Mouse (Mus musculus) thymus, postnatal 36 days (tissue): ENCODE data around the gene Flot1.

Source experiments
- DNase-seq, 2 experiments: peaks; one replicate each; pipeline ENCODE4 v3.0.0; 2022; ENCODE audit warnings: mixed read lengths in 2 of 2

Gene Flot1

GRCm38 (mm10) chr17:35822964-35823937, at the start of gene Flot1:
Gene Flot1 (plus strand): TSS chr17:35823230.
- DNase-seq = peak; percentile 77 to 82

- no peak for DNase-seq
Observed at GRCm38 (mm10) chr17:35776811-35777609, 46.0 kb upstream of the Flot1 start.

GRCm38 (mm10) chr17:35778965-35779364, 44.1 kb upstream of the Flot1 start:
- DNase-seq = no peak

GRCm38 (mm10) chr17:35779466-35780205, 43.4 kb upstream of the Flot1 start:
- no peak for DNase-seq

GRCm38 (mm10) chr17:35780362-35780761, 42.7 kb upstream of the Flot1 start:
- no peak for DNase-seq

GRCm38 (mm10) chr17:35782398-35782797, 40.6 kb upstream of the Flot1 start:
- DNase-seq = peak; percentile 25 to 33

GRCm38 (mm10) chr17:35782924-35783323, 40.1 kb upstream of the Flot1 start:
- DNase-seq = no peak

GRCm38 (mm10) chr17:35783944-35784343, 39.1 kb upstream of the Flot1 start:
- DNase-seq = no peak

- DNase-seq = no peak
Observed at GRCm38 (mm10) chr17:35785140-35785539, 37.9 kb upstream of the Flot1 start.

- DNase-seq = no peak
Observed at GRCm38 (mm10) chr17:35787493-35787892, 35.5 kb upstream of the Flot1 start.

GRCm38 (mm10) chr17:35788025-35788424, 35.0 kb upstream of the Flot1 start:
- DNase-seq = no peak

GRCm38 (mm10) chr17:35790933-35791332, 32.1 kb upstream of the Flot1 start:
- no peak for DNase-seq

GRCm38 (mm10) chr17:35792837-35793236, 30.2 kb upstream of the Flot1 start:
- no peak for DNase-seq

- DNase-seq = no peak
Observed at GRCm38 (mm10) chr17:35795099-35795498, 27.9 kb upstream of the Flot1 start.

- no peak for DNase-seq
Observed at GRCm38 (mm10) chr17:35795656-35796055, 27.4 kb upstream of the Flot1 start.

- no peak for DNase-seq
Observed at GRCm38 (mm10) chr17:35796835-35797234, 26.2 kb upstream of the Flot1 start.

GRCm38 (mm10) chr17:35800905-35801304, 22.1 kb upstream of the Flot1 start:
- no peak for DNase-seq

- DNase-seq = no peak
Observed at GRCm38 (mm10) chr17:35803020-35803419, 20.0 kb upstream of the Flot1 start.

GRCm38 (mm10) chr17:35803858-35804399, 19.1 kb upstream of the Flot1 start:
- no peak for DNase-seq

GRCm38 (mm10) chr17:35808073-35808472, 15.0 kb upstream of the Flot1 start:
- DNase-seq = no peak

- no peak for DNase-seq
Observed at GRCm38 (mm10) chr17:35809395-35809794, 13.6 kb upstream of the Flot1 start.

GRCm38 (mm10) chr17:35810900-35811648, 12.0 kb upstream of the Flot1 start:
- no peak for DNase-seq
